13 mouse cellular contexts compared by ENCODE assay signal in the genomic region with DNA sequence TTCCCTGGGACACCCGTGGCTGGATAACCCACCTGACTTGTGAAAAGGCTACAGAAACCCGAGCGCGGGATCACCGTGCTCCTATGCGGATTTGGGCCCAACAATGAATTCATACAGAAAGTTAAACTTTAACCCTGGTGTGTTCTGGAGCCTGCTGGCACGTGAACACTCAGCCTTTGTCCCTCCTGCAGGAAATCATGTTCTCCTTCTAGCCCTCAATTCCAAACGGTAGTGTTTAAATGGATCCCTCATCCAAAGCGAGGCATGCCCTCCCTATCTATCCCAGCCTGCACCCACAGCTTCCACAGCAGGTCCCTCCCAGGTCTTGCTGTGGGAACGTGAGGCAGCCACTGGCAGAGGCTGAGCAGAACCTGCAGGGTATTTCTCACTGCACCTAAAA. TPM values are rescaled to one million over a fixed set of nuclear protein-coding genes. Genes with fewer than 3 reads are reported as not detected.
DNase-seq lines count a peak whose midpoint lies in the region; ATAC-seq and TF ChIP-seq lines count a peak whose summit lies in the region.
"Had no signal": no experiment of that assay in that cellular context is flagged by ENCODE, and none has a peak within 500 bp of the region (broad histone marks: within the 10 kb centered on the region; RNA-seq: fewer than 3 reads in every experiment).

No protein-coding gene starts in this region.

- DNase-seq in liver, postnatal 0 days: no peak
- no peak for DNase-seq in ovary, postnatal 14 days (ENCODE audit: low spot score)
- no peak for DNase-seq in spleen, postnatal 14 days (ENCODE audit: low spot score in 2 of 2)
- DNase-seq: cerebellum, adult 8-10 months; thymus, postnatal 14 days had no signal

- H3K27me3 ChIP-seq in liver, embryonic 12.5 days (replicated peaks): no peaks in the 10 kb centered on the region
- H3K27me3 ChIP-seq in liver, postnatal 0 days (ENCODE audit: insufficient read depth, low read length): no peaks in the 10 kb centered on the region
- H3K27me3 ChIP-seq in intestine, embryonic 15.5 days (replicated peaks): no peaks in the 10 kb centered on the region
- no peaks in the 10 kb centered on the region for H3K27me3 ChIP-seq in kidney, embryonic 16.5 days (ENCODE audit: insufficient read depth, low read length)
- H3K27me3 ChIP-seq in stomach, embryonic 14.5 days (ENCODE audit: control insufficient read depth, insufficient read depth, low read length): no peaks in the 10 kb centered on the region
- H3K27me3 ChIP-seq: CH12.LX; embryonic facial prominence, embryonic 15.5 days had no signal

- no peak for TF ChIP-seq EP300 in liver, postnatal 0 days (IDR thresholded peaks at IDR 0.05; ENCODE audit: low read depth)

- no peaks in the 10 kb centered on the region for H3K9me3 ChIP-seq in liver, embryonic 12.5 days (replicated peaks)
- no peaks in the 10 kb centered on the region for H3K9me3 ChIP-seq in liver, postnatal 0 days (ENCODE audit: low read length)
- no peaks in the 10 kb centered on the region for H3K9me3 ChIP-seq in intestine, embryonic 15.5 days
- no peaks in the 10 kb centered on the region for H3K9me3 ChIP-seq in kidney, embryonic 16.5 days (ENCODE audit: low read length)
- H3K9me3 ChIP-seq in stomach, embryonic 14.5 days (ENCODE audit: control insufficient read depth, low read depth, low read length): no peaks in the 10 kb centered on the region
- H3K9me3 ChIP-seq: embryonic facial prominence, embryonic 15.5 days had no signal

- no peak overlapping the region for H3K4me2 ChIP-seq in liver, embryonic 12.5 days
- H3K4me2 ChIP-seq in liver, postnatal 0 days (ENCODE audit: low read depth, low read length): no peak overlapping the region
- H3K4me2 ChIP-seq in intestine, embryonic 15.5 days (replicated peaks): no peak overlapping the region
- no peak overlapping the region for H3K4me2 ChIP-seq in kidney, embryonic 16.5 days (replicated peaks; ENCODE audit: low read depth, low read length)
- H3K4me2 ChIP-seq in stomach, embryonic 14.5 days (replicated peaks; ENCODE audit: low read depth, low read length): no peak overlapping the region
- H3K4me2 ChIP-seq: embryonic facial prominence, embryonic 15.5 days; heart, embryonic 11.5 days; hindbrain, embryonic 14.5 days had no signal

- no peak for TF ChIP-seq CTCF in liver, postnatal 0 days (IDR thresholded peaks at IDR 0.05; ENCODE audit: low read depth)

- H3K9ac ChIP-seq in liver, embryonic 12.5 days: no peak overlapping the region
- no peak overlapping the region for H3K9ac ChIP-seq in liver, postnatal 0 days (replicated peaks)
- H3K9ac ChIP-seq in intestine, embryonic 15.5 days: no peak overlapping the region
- no peak overlapping the region; the same call in 1 of the 2 replicates for H3K9ac ChIP-seq in kidney, embryonic 16.5 days (replicated peaks; ENCODE audit: low read length)
- H3K9ac ChIP-seq in stomach, embryonic 14.5 days (replicated peaks; ENCODE audit: low read depth, low read length): no peak overlapping the region
- H3K9ac ChIP-seq: embryonic facial prominence, embryonic 15.5 days; hindbrain, embryonic 14.5 days had no signal

- peaks cover 3% of the 10 kb centered on the region; the same call in 1 of the 2 replicates for H3K36me3 ChIP-seq in liver, embryonic 12.5 days
- no peaks in the 10 kb centered on the region for H3K36me3 ChIP-seq in liver, postnatal 0 days (replicated peaks; ENCODE audit: insufficient read depth, low read length)
- no peaks in the 10 kb centered on the region for H3K36me3 ChIP-seq in intestine, embryonic 15.5 days
- no peaks in the 10 kb centered on the region; the same call in 1 of the 2 replicates for H3K36me3 ChIP-seq in kidney, embryonic 16.5 days (ENCODE audit: insufficient read depth, low read length)
- no peaks in the 10 kb centered on the region for H3K36me3 ChIP-seq in stomach, embryonic 14.5 days (ENCODE audit: control insufficient read depth, insufficient read depth, low read length)
- H3K36me3 ChIP-seq: embryonic facial prominence, embryonic 15.5 days had no signal

- H3K27ac ChIP-seq in liver, embryonic 12.5 days: peak overlapping the region; percentile 36; the same call in 1 of the 2 replicates
- no peak overlapping the region for H3K27ac ChIP-seq in liver, postnatal 0 days (ENCODE audit: low read depth)
- H3K27ac ChIP-seq in intestine, embryonic 15.5 days: no peak overlapping the region
- H3K27ac ChIP-seq in kidney, embryonic 16.5 days (ENCODE audit: low read length): peak overlapping the region; percentile 70
- H3K27ac ChIP-seq in stomach, embryonic 14.5 days (ENCODE audit: low read length): peak overlapping the region; percentile 21; the same call in 1 of the 2 replicates
- H3K27ac ChIP-seq: hindbrain, embryonic 14.5 days had no signal

- 69% methylated on average over 10 of the region's 10 CpGs for WGBS in liver, embryonic 12.5 days (ENCODE audit: insufficient replicate concordance)
- WGBS in liver, postnatal 0 days (ENCODE audit: insufficient replicate concordance): 61% methylated on average over 10 of the region's 10 CpGs
- 59% methylated on average over 10 of the region's 10 CpGs for WGBS in intestine, embryonic 15.5 days
- WGBS in kidney, embryonic 16.5 days: 65% methylated on average over 10 of the region's 10 CpGs
- 55% methylated on average over 10 of the region's 10 CpGs for WGBS in stomach, embryonic 14.5 days

- ATAC-seq in liver, embryonic 12.5 days: no peak
- ATAC-seq in liver, postnatal 0 days: no peak
- ATAC-seq in intestine, embryonic 15.5 days: peak; percentile 88
- ATAC-seq in kidney, embryonic 16.5 days (ENCODE audit: low FRiP score, low TSS enrichment): peak; percentile 74
- ATAC-seq in stomach, embryonic 14.5 days (ENCODE audit: insufficient number of reproducible peaks, insufficient read depth, low FRiP score, low read depth): peak; percentile 76

- H3K4me3 ChIP-seq in liver, embryonic 12.5 days: no peak overlapping the region
- no peak overlapping the region for H3K4me3 ChIP-seq in liver, postnatal 0 days (ENCODE audit: low read depth, low read length)
- H3K4me3 ChIP-seq in intestine, embryonic 15.5 days (replicated peaks): no peak overlapping the region
- no peak overlapping the region for H3K4me3 ChIP-seq in kidney, embryonic 16.5 days (ENCODE audit: low read length)
- H3K4me3 ChIP-seq in stomach, embryonic 14.5 days (ENCODE audit: low read depth, low read length): no peak overlapping the region
- H3K4me3 ChIP-seq: embryonic facial prominence, embryonic 15.5 days had no signal

- H3K4me1 ChIP-seq in liver, embryonic 12.5 days: peaks cover 4% of the 10 kb centered on the region; the same call in 1 of the 2 replicates
- no peaks in the 10 kb centered on the region for H3K4me1 ChIP-seq in liver, postnatal 0 days (ENCODE audit: insufficient read depth)
- H3K4me1 ChIP-seq in intestine, embryonic 15.5 days (replicated peaks): 0 out of 2 replicates have a peak, but pooled peaks cover 5% of the 10 kb centered on the region
- peaks cover 4% of the 10 kb centered on the region; the same call in 1 of the 2 replicates for H3K4me1 ChIP-seq in kidney, embryonic 16.5 days (ENCODE audit: insufficient read depth, low read length)
- H3K4me1 ChIP-seq in stomach, embryonic 14.5 days (ENCODE audit: control insufficient read depth, insufficient read depth, low read length): peaks cover 8% of the 10 kb centered on the region
- H3K4me1 ChIP-seq: embryonic facial prominence, embryonic 15.5 days had no signal

RNA-seq across cellular contexts. Expression of a gene that starts 30.0 kb away (rescaled TPM):
- polyA plus RNA-seq in liver, embryonic 12.5 days (2016; fragmentation: Nextera tagmentation; extraction: Ambion mirVana): 0.33 and 0.36 TPM in 2 replicates
- polyA plus RNA-seq in liver, postnatal 0 days (2015; fragmentation: Nextera tagmentation; extraction: Ambion mirVana): 0.09 and 0.19 TPM in 2 replicates
- 29.4 and 29.6 TPM in 2 replicates for polyA plus RNA-seq in intestine, embryonic 15.5 days (2015; fragmentation: Nextera tagmentation; extraction: Ambion mirVana)
- 0.99 and 2.1 TPM in 2 replicates for polyA plus RNA-seq in kidney, embryonic 16.5 days (2015; fragmentation: Nextera tagmentation; extraction: Ambion mirVana)
- polyA plus RNA-seq in stomach, embryonic 14.5 days (2014; fragmentation: Nextera tagmentation; extraction: Ambion mirVana): 23.0 and 24.7 TPM in 2 replicates

Comparison
In these comparisons a context has a peak if more than half of its experiments do, and no peak if none do; other contexts are left out.
1. H3K27ac ChIP-seq: peak in liver, embryonic 12.5 days (single experiment), kidney, embryonic 16.5 days (single experiment) and stomach, embryonic 14.5 days (single experiment); none in liver, postnatal 0 days (single experiment) and intestine, embryonic 15.5 days (single experiment).
2. ATAC-seq: peak in intestine, embryonic 15.5 days (single experiment), kidney, embryonic 16.5 days (single experiment) and stomach, embryonic 14.5 days (single experiment); none in liver, embryonic 12.5 days (single experiment) and liver, postnatal 0 days (single experiment).